Mouse (Mus musculus): ENCODE measurements around the gene Fndc11.
"Not testable (repeated sequence)": the region's sequence is repeated elsewhere in the genome, so short reads cannot be mapped to it uniquely, and the experiment has no call there.

Gene Fndc11

GRCm38 (mm10) chr2:181219538-181220216 is at the start of gene Fndc11:
Gene Fndc11, plus strand, starts transcription at chr2:181220013.
- DNase-seq, result peak; percentile 88 to 96

DNA sequence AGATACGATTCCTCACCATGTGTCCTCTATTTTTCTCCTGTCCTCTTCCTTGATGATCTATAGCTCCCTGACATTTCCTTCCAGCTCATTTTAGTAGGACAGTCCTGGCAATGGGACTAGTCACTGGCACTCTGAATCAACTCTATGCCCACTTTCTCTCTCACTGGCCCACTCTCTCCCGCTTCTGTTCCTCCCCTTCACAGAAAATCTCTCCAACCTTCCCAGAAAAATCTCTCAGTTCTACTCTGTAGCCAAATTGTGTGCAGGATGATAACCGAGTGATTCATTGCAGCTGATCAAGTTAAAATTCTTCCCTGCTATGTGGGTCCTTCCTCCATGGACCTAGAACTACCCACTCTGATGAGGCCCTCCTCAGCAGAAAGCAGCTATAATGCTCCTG is 45.2 kb upstream of the Fndc11 start:
- no peak for DNase-seq

GRCm38 (mm10) chr2:181178015-181178414 is 41.8 kb upstream of the Fndc11 start:
- no peak for DNase-seq

- DNase-seq, result no peak
Measured at GRCm38 (mm10) chr2:181178471-181178870, 41.3 kb upstream of the Fndc11 start.

DNA sequence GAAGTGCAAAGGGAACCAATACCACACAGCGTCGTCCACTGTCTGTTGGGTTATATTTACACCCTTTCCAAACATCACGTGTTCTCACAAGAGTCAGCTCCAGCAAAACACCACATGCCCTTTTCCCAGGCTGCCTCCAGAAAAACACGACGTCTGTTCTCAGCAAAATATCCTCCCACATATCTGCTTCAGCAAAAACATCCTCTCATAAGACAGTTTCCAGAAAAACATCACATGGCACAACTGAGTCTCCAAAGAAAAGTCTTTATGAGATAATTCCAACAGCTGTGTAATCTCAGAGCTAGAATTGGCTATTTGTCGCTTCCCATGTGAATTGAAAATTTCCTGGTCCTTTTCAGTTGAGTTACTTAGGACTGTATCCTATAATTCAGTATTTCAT is 38.9 kb upstream of the Fndc11 start:
- DNase-seq, result no peak

DNA sequence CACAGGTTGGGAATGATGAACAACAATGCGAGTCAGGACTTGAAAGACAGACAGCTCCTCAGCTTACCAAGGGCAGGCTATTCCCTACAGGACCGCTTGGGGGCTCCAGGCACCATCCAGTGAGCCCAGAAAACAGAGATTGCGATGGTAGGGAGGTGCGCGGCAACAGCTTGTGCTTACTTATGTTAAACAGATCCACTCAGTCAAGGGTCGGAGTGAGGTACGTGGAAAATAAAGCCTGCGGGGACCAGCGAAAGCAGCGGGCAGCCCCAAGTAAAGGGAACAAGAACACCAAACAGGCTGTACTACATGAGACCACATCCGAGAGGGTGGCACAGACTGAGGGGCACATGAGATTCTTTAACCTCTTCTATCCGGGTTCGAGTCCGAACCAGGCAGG is 33.2 kb upstream of the Fndc11 start:
- peak; percentile 87 for DNase-seq

DNA sequence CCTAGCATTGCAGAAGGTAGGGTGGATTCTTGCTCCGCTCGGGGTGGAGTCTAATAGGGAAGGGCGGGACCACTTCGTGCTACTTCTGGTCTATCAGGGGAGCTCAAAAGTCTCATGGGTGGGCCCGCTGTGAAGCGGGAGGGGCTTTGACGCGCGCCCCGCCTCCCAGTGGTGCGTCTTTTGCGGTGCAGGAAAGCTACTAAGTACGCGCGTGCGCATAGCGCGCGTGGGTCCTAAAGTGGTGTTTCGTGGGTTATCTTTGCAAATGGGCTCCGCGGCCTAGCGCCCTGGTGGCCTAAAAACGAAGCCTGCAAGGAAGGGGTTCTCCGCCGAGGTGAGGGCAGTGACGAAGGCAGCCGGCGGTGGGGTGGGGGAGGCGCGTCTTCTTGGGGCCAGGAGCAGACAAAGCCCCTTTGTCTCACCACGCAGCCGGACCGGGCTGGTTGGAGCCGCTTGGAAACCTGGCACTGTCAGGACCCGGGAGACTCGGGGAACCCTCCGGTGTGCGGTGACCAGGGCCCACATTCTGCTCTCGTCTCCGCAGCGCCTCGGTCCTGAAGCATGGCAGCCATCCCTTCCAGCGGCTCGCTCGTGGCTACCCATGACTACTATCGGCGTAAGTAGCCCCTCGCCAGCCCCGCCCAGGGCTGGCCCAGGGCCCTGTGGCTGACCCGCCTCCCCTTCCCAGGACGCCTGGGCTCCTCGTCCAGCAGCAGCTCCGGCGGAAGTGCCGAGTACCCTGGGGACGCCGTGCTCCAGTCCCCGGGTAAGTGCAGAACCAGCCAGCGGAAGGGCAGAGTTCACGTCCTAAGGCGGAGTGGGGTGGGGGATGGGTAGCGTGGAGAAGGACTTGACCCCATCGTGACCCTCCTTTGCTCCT is 32.5 kb upstream of the Fndc11 start, which contains the start of gene Ppdpf:
TSS of gene Ppdpf (plus strand) at position 127 of the 880 bp plus-strand sequence.
- peak; percentile 94 to 97 for DNase-seq

DNA sequence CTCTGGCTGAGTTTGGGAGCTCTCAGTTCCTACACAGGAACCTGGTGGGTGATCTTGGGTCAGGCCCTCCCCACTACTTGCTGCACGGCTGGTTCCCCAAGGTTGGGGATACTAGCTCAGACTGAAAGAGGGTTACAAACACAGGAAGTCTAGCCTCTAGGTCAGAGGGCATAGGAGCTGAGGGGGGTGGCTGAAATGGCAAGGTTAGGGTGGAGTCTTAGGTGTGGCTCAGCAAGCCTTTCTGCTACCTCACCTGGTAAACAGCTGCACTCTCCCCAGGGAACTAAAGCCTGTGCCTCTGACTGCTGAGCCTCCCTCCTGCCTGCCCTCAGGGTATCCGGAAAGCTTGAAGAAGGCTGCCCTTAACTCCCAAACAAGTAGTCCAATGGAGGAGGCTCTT is 31.1 kb upstream of the Fndc11 start:
- DNase-seq, result peak; percentile 6 to 28

DNA sequence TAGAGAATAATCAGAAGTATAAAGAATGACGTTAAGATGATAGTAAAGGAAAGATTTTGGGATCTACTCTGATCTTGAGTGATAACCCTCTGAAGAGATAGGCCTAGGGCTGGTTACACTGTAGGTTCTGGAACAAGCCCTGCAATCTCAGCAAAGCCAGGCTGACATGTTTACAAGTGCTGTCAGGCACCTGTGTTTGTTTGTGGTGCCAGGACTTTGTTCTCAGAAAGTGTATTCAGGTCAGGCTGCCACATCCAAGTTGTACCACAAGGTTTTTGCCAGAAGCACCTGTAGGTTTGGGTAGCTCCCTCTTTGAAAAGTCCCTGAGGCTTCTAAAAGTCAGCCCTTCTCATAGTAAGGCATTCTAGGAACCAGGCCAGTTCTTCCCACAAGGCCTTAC is 30.5 kb upstream of the Fndc11 start:
- no peak for DNase-seq

DNA sequence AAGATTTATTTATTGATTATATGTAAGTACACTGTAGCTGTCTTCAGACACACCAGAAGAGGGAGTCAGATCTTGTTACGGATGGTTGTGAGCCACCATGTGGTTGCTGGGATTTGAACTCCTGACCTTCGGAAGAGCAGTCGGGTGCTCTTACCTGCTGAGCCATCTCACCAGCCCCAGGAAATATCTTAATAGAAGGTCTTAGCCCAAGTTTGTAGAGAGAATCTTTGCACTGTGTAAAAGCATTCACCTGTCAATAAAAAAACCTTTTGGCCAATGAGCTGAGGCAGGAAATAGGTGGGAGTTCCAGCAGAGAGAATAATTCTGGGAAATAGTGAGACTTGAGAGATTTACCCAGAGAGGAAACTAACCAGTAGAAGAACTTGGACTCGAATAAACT is 28.4 kb upstream of the Fndc11 start:
- not testable (repeated sequence) for DNase-seq

DNA sequence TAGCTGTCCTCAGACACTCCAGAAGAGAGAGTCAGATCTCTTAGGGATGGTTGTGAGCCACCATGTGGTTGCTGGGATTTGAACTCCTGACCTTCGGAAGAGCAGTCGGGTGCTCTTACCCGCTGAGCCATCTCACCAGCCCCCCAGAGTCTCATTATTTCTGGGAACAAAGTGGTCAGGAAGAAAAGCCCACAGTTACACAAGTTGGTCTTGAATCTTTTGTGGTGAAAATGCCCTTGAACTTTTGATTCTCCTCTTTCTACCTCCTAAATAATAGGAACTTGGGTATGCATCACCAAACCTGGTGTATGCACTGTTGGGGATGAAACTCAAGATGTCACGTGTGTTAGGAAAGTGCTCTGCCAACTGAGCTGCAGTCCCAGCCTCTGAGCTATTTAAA is 27.9 kb upstream of the Fndc11 start:
- no peak for DNase-seq

DNA sequence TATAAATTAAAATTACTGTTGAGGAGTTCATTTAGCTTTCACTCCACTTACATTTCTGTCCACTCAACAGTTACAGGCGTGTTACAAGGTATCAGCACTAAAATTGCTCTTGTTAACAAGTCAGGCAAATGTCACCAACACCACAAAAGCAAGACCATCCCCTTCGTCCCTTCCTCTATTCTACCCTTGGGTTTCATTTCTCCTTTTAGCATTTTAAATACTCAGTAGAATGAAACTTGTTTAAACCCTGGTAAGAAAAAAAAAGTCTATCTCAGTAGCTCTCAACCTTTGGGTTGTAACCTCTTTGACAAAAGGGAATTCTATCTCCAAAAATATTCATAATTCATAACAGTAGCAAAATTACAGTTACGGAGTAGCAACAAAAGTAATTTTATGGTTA is 26.8 kb upstream of the Fndc11 start:
- DNase-seq, result no peak

- no peak for DNase-seq
Measured at GRCm38 (mm10) chr2:181196628-181197300, 23.0 kb upstream of the Fndc11 start.

DNA sequence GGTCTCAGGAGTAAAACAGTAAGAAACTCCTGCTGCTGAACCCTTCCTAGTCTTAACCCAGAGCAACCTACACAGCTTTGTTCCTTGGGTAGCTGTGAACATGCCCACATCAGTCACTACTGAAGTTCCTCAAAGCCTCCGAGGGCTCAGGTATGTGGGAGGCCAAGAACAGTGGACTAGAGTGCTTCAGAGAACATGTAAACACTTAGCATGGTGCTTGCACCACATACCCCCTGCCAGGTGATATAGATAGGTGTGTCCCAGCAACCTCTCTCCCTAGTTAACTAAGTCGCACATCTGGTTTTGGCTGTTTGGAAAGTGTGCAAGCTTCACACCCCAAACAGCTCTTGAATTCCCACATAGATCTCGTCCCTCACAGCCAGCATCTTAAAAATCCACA is 18.2 kb upstream of the Fndc11 start:
- no peak for DNase-seq

DNA sequence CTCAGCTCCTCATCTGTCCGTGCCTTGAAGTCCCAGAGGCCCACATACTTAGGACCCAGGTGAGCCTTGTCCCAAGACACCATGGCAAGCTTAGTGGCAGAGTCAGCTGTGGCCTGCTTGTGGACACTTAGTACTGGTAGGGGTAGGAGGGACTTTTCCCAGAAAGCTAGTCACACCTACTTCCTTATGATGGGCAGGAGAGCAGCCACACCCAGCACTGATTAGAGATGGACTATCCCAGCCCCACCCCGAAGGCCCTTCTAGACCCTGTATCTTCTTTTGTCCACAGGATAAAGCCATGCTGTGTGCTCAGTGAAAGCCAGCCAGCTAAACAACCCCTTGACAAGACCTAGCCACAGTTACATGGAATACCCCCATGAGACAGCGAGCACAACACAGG is 17.4 kb upstream of the Fndc11 start, which contains the start of gene Ptk6:
TSS of gene Ptk6 (minus strand) at position 368 of the 400 bp plus-strand sequence.
- DNase-seq, result no peak

- DNase-seq, result no peak
Measured at GRCm38 (mm10) chr2:181202886-181203285, 16.9 kb upstream of the Fndc11 start.

DNA sequence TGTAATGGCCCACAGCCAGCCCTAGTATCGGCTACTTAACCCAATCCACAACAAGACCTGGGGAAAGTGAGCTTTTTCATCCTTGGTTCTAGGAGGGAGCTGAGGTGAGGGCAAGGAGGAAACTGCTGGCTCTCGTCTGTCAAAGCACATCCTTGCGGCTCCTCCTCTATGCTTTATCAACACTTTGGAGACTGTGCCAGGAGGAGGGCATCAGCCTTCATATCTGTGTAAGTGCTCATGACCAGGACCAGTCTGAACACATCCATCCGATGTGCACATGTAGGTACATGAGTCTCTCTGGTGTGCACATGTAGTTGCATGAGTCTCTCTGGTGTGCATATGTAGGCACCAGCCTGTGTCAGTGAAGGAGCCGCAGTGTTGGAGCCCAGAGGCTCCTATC is 14.1 kb upstream of the Fndc11 start:
- no peak for DNase-seq

- DNase-seq, result no peak
Measured at GRCm38 (mm10) chr2:181206118-181206517, 13.7 kb upstream of the Fndc11 start.

- DNase-seq, result no peak
Measured at GRCm38 (mm10) chr2:181212389-181213020, 7.3 kb upstream of the Fndc11 start.

DNA sequence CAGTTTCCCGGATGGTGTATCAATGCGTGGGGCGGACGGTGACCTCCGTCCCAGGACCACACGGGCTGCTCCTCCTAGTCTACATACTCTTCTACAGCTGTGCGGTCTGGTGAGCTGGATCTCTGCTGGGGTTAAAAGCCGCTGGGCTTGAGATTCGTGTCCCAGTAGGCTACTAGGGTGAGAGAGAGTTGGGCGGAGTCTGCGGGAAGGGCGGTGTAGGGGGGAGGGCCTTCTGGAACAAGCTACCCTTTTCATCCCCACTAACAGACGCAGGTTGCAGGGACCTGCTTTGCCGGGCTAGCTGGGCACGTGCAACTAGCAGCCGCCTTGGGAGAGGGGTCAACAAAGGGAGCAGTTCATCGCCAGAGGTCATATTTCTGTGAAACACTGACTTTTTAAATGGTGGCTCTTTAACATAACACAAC is 6.8 kb upstream of the Fndc11 start, which contains the start of gene Srms:
TSS of gene Srms (minus strand) at position 165 of the 425 bp plus-strand sequence.
- peak; percentile 38 to 46 for DNase-seq

- DNase-seq, result no peak
Measured at GRCm38 (mm10) chr2:181216037-181216436, 3.8 kb upstream of the Fndc11 start.

DNA sequence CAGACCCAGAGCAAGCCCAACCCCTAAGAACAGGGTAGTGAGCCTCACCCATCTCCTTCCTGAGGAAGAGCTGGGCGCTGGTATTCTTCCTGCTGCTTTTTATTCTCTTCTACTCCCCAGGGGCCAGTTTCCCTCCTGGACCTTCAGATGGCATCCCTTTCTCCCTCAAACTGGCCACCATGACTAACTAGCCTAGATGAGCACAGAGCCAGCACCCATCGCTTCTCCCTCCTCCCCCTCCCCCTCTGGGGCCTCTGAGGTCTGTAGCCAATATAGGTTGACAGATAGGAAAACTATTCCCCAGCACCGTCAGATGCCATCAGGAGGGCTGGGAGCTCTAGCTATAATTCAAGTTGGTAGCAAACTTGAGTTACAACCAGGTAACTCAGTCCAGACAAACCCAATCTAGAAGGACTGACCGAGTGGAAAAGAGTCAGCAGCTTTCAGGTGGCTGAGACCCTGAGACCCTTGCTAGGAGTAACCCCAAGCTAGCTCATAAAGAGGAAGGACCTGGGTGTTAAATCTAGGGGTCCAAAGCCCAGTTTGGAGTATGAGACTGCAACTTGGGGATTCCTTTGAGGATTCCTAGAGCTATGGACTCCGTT is 830 bp upstream of the Fndc11 start:
- no peak for DNase-seq
